Mouse (Mus musculus) hindbrain, embryonic 14.5 days (tissue): ENCODE measurements around the gene Gramd4. TPM values are rescaled to one million over a fixed set of nuclear protein-coding genes. Genes with fewer than 3 reads are reported as not detected.
"Not testable (repeated sequence)": the region's sequence is repeated elsewhere in the genome, so short reads cannot be mapped to it uniquely, and the experiment has no call there.

Source experiments
- ATAC-seq: fragments of 200-750 bp; cut with Nextera tagmentation; 2 replicates; pipeline ENCODE4 v1.8.0; 2017; ENCODE audit warnings: moderate number of reproducible peaks, mild to moderate bottlenecking, moderate TSS enrichment, moderate library complexity; ENCODE audit not compliant: low FRiP score
- DNase-seq: peaks from one replicate; pipeline ENCODE4 v3.0.0-alpha.2; 2015; ENCODE audit warnings: low spot score
- H3K27ac ChIP-seq: fragments of 300-500 bp; sonication (generic); 2 replicates; pipeline ENCODE4 v1.5.1; 2014; ENCODE audit warnings: mild to moderate bottlenecking, moderate library complexity
- H3K27me3 ChIP-seq: fragments of 300-500 bp; sonication (generic); 2 replicates; pipeline ENCODE4 v1.6.1; 2014; ENCODE audit warnings: mild to moderate bottlenecking, low read length, mixed read lengths; ENCODE audit not compliant: control insufficient read depth, insufficient read depth
- H3K36me3 ChIP-seq: fragments of 300-500 bp; sonication (generic); replicated peaks from 2 replicates; pipeline ENCODE4 v1.6.1; 2014; ENCODE audit not compliant: control insufficient read depth, insufficient read depth
- H3K4me1 ChIP-seq: fragments of 300-500 bp; sonication (generic); replicated peaks from 2 replicates; pipeline ENCODE4 v1.6.1; 2014; ENCODE audit warnings: antibody characterized with exemption, low read length, mixed read lengths; ENCODE audit not compliant: control insufficient read depth, insufficient read depth
- H3K4me2 ChIP-seq: fragments of 300-500 bp; sonication (generic); replicated peaks from 2 replicates; pipeline ENCODE4 v1.6.1; 2014; ENCODE audit warnings: mild to moderate bottlenecking, moderate library complexity
- H3K4me3 ChIP-seq: fragments of 300-500 bp; sonication (generic); replicated peaks from 2 replicates; pipeline ENCODE4 v1.5.1; 2014; ENCODE audit warnings: mild to moderate bottlenecking, low read length
- H3K9ac ChIP-seq: fragments of 300-500 bp; sonication (generic); 2 replicates; pipeline ENCODE4 v1.6.1; 2014
- H3K9me3 ChIP-seq: fragments of 300-500 bp; sonication (generic); 2 replicates; pipeline ENCODE4 v1.6.1; 2016; ENCODE audit warnings: low read length; ENCODE audit not compliant: control insufficient read depth
- WGBS: fragments of 180-500 bp; shearing (Covaris S2); extraction: QIAGEN DNeasy Blood & Tissue Kit; methylation state at CpG from one replicate; pipeline ENCODE4 v1.1.7; 2014; 5-methylcytosine and 5-hydroxymethylcytosine counted together
- polyA plus RNA-seq: library from polyadenylated mRNA; unstranded; fragments of >200 nt; fragmentation: Nextera tagmentation; extraction: Ambion mirVana; gene quantifications from 2 replicates; pipeline ENCODE4 v1.2.1, GENCODE M21; 2014

Gramd4 gene
- polyA plus RNA-seq, 1 experiment from 2014 or later = 24.9 TPM

- DNase-seq (no peak), ATAC-seq (no peak)
- 80% methylated on average over 5 of the region's 5 CpGs for WGBS
- Histone ChIP-seq H3K9me3 (no peaks in the 10 kb centered on the region), H3K27ac (no peak overlapping the region), H3K4me2 (no peak overlapping the region), H3K9ac (no peak overlapping the region), H3K36me3 (no peaks in the 10 kb centered on the region), H3K4me3 (no peak overlapping the region), H3K27me3 (peaks cover 8% of the 10 kb centered on the region; the same call in 1 of the 2 replicates), H3K4me1 (no peaks in the 10 kb centered on the region)
These were observed 16.1 kb upstream of the Gramd4 start for GRCm38 (mm10) chr15:86041421-86041820.

- peaks cover 8% of the 10 kb centered on the region; the same call in 1 of the 2 replicates for H3K27me3 ChIP-seq
- 51% methylated on average over 4 of the region's 4 CpGs for WGBS
These were observed 15.1 kb upstream of the Gramd4 start for GRCm38 (mm10) chr15:86042364-86042763.

GRCm38 (mm10) chr15:86049510-86049909 lies 8.0 kb upstream of the Gramd4 start:
- H3K36me3 ChIP-seq = no peaks in the 10 kb centered on the region
- no peak overlapping the region for H3K27ac ChIP-seq
- no peak overlapping the region for H3K9ac ChIP-seq
- H3K27me3 ChIP-seq = no peaks in the 10 kb centered on the region
- H3K4me1 ChIP-seq = no peaks in the 10 kb centered on the region
- DNase-seq (no peak), ATAC-seq (no peak)
- H3K4me3 ChIP-seq = no peak overlapping the region
- no peaks in the 10 kb centered on the region for H3K9me3 ChIP-seq
- WGBS = 83% methylated on average over 3 of the region's 3 CpGs
- no peak overlapping the region for H3K4me2 ChIP-seq

More at GRCm38 (mm10) chr15:86042364-86042763, 15.1 kb upstream of the Gramd4 start:
- no peak overlapping the region for H3K4me3 ChIP-seq
- no peaks in the 10 kb centered on the region for H3K36me3 ChIP-seq
- H3K9ac ChIP-seq = no peak overlapping the region
- no peaks in the 10 kb centered on the region for H3K4me1 ChIP-seq
- DNase-seq = no peak
- no peak overlapping the region for H3K4me2 ChIP-seq
- ATAC-seq = no peak
- no peaks in the 10 kb centered on the region for H3K9me3 ChIP-seq
- H3K27ac ChIP-seq = no peak overlapping the region

GRCm38 (mm10) chr15:86050170-86050743 lies 7.2 kb upstream of the Gramd4 start:
- Histone ChIP-seq H3K4me2 (no peak overlapping the region), H3K4me1 (no peaks in the 10 kb centered on the region), H3K9ac (no peak overlapping the region), H3K27ac (no peak overlapping the region), H3K36me3 (no peaks in the 10 kb centered on the region), H3K27me3 (no peaks in the 10 kb centered on the region), H3K4me3 (no peak overlapping the region), H3K9me3 (no peaks in the 10 kb centered on the region)
- no peak for ATAC-seq
- no peak for DNase-seq
- whole genome bisulfite sequencing = 74% methylated on average over 4 of the region's 4 CpGs

- Histone ChIP-seq H3K4me2 (no peak overlapping the region), H3K4me3 (no peak overlapping the region)
These were observed 6.3 kb upstream of the Gramd4 start for GRCm38 (mm10) chr15:86051152-86051551.

GRCm38 (mm10) chr15:86051878-86052478 lies 5.5 kb upstream of the Gramd4 start:
- WGBS = 61% methylated on average over 6 of the region's 6 CpGs
- ATAC-seq (no peak), DNase-seq (no peak)
- H3K4me1 ChIP-seq = no peaks in the 10 kb centered on the region
- H3K4me3 ChIP-seq = no peak overlapping the region
- H3K4me2 ChIP-seq = no peak overlapping the region
- no peaks in the 10 kb centered on the region for H3K27me3 ChIP-seq
- H3K9ac ChIP-seq = no peak overlapping the region
- H3K36me3 ChIP-seq = no peaks in the 10 kb centered on the region
- H3K27ac ChIP-seq = no peak overlapping the region
- no peaks in the 10 kb centered on the region for H3K9me3 ChIP-seq

More at GRCm38 (mm10) chr15:86051152-86051551, 6.3 kb upstream of the Gramd4 start:
- H3K4me1 ChIP-seq = no peaks in the 10 kb centered on the region
- no peaks in the 10 kb centered on the region for H3K27me3 ChIP-seq
- DNase-seq (no peak), ATAC-seq (no peak)
- H3K27ac ChIP-seq = no peak overlapping the region
- 86% methylated on average over 10 of the region's 10 CpGs for WGBS
- H3K9ac ChIP-seq = no peak overlapping the region
- H3K9me3 ChIP-seq = no peaks in the 10 kb centered on the region
- H3K36me3 ChIP-seq = no peaks in the 10 kb centered on the region

GRCm38 (mm10) chr15:86053890-86054536 lies 3.5 kb upstream of the Gramd4 start:
- Histone ChIP-seq H3K9me3 (no peaks in the 10 kb centered on the region), H3K4me3 (no peak overlapping the region), H3K4me2 (no peak overlapping the region), H3K27me3 (no peaks in the 10 kb centered on the region), H3K9ac (no peak overlapping the region), H3K27ac (no peak overlapping the region), H3K36me3 (no peaks in the 10 kb centered on the region), H3K4me1 (0 out of 2 replicates have a peak, but pooled peaks cover 8% of the 10 kb centered on the region)
- WGBS = 35% methylated on average over 2 of the region's 2 CpGs
- DNase-seq (peak; percentile 94), ATAC-seq (peak; percentile 25; the same call in 1 of the 2 replicates)

- not testable (repeated sequence) for H3K36me3 ChIP-seq, H3K27ac ChIP-seq, H3K4me2 ChIP-seq, H3K9ac ChIP-seq, H3K4me3 ChIP-seq, DNase-seq, H3K9me3 ChIP-seq, ATAC-seq, H3K27me3 ChIP-seq
- H3K4me1 ChIP-seq = peaks cover 13% of the 10 kb centered on the region
- WGBS = 75% methylated on average over 3 of the region's 3 CpGs
These were observed 2.6 kb upstream of the Gramd4 start for GRCm38 (mm10) chr15:86054861-86055260.

- ATAC-seq = no peak
- WGBS = 90% methylated on average over 5 of the region's 5 CpGs
These were observed 1.2 kb upstream of the Gramd4 start for GRCm38 (mm10) chr15:86056221-86056760.

More at GRCm38 (mm10) chr15:86056221-86056760, 1.2 kb upstream of the Gramd4 start:
- Histone ChIP-seq H3K9ac (no peak overlapping the region), H3K9me3 (no peaks in the 10 kb centered on the region), H3K36me3 (no peaks in the 10 kb centered on the region), H3K4me1 (peaks cover 27% of the 10 kb centered on the region), H3K4me3 (no peak overlapping the region), H3K4me2 (no peak overlapping the region), H3K27ac (no peak overlapping the region), H3K27me3 (no peaks in the 10 kb centered on the region)
- no peak for DNase-seq
